Mouse (Mus musculus): ENCODE measurements around the gene Eif1. TPM values are rescaled to one million over a fixed set of nuclear protein-coding genes. Genes with fewer than 3 reads are reported as not detected.
"Not testable (repeated sequence)": the region's sequence is repeated elsewhere in the genome, so short reads cannot be mapped to it uniquely, and the experiment has no call there.

Eif1 gene
- total RNA-seq, 1 experiment, result 322 TPM

- peak overlapping the region; percentile 56 for H3K27ac ChIP-seq (ENCODE audit: insufficient read depth, low read depth, low read length, poor library complexity, severe bottlenecking)
- H3K9me3 ChIP-seq (ENCODE audit: control insufficient read depth, insufficient read depth, low read depth, low read length), result no peaks in the 10 kb centered on the region
- peak overlapping the region; percentile 46; the same call in 1 of the 2 replicates for H3K9ac ChIP-seq (ENCODE audit: insufficient read depth, low read depth, low read length, poor library complexity, severe bottlenecking)
- TF ChIP-seq ZNF384 (IDR thresholded peaks at IDR 0.05; ENCODE audit: low read depth, low read length), result no peak
- no peak for TF ChIP-seq CHD2 (IDR thresholded peaks at IDR 0.05; ENCODE audit: low read depth, low read length)
- TF ChIP-seq MAFK (IDR thresholded peaks at IDR 0.05; ENCODE audit: insufficient read depth, low read depth, low read length), result no peak
- TF ChIP-seq ZC3H11A (IDR thresholded peaks at IDR 0.05; ENCODE audit: borderline replicate concordance, low read depth, low read length), result no peak
- TF ChIP-seq HCFC1 (IDR thresholded peaks at IDR 0.05; ENCODE audit: borderline replicate concordance, insufficient read depth, low read length), result no peak
- peaks cover 20% of the 10 kb centered on the region for H3K36me3 ChIP-seq (ENCODE audit: control insufficient read depth, insufficient read depth, low read length, poor library complexity, severe bottlenecking)
- DNase-seq (ENCODE audit: low read depth, low spot score), result no peak
- peak overlapping the region; percentile 57 to 91 for H3K4me3 ChIP-seq (ENCODE audit: insufficient read depth in 1 of 2, low read depth in 1 of 2, low read length in 2 of 2, poor library complexity in 1 of 2, severe bottlenecking in 1 of 2)
- in situ Hi-C loops (cut with MboI; ENCODE audit: low sequenced_read_pairs in 2 of 2, unreplicated experiment in 2 of 2), result no loop called here
- peaks cover 6 to 16% of the 10 kb centered on the region in 2 experiments for H3K4me1 ChIP-seq (ENCODE audit: control insufficient read depth in 2 of 2, insufficient read depth in 2 of 2, low read length in 2 of 2, poor library complexity in 1 of 2)
These were observed 895 bp upstream of the Eif1 start for GRCm38 (mm10) chr11:100318529-100319451.

- H3K9ac ChIP-seq (ENCODE audit: insufficient read depth, low read depth, low read length, poor library complexity, severe bottlenecking), result peak overlapping the region; percentile 99
- peaks cover 6 to 12% of the 10 kb centered on the region in 2 experiments for H3K4me1 ChIP-seq (ENCODE audit: control insufficient read depth in 2 of 2, insufficient read depth in 2 of 2, low read length in 2 of 2, poor library complexity in 1 of 2)
- peak overlapping the region; percentile 87 to 94 for H3K4me3 ChIP-seq (ENCODE audit: insufficient read depth in 1 of 2, low read depth in 1 of 2, low read length in 2 of 2, poor library complexity in 1 of 2, severe bottlenecking in 1 of 2)
- no peaks in the 10 kb centered on the region for H3K9me3 ChIP-seq (ENCODE audit: control insufficient read depth, insufficient read depth, low read depth, low read length)
- in situ Hi-C loops (cut with MboI; ENCODE audit: low sequenced_read_pairs in 2 of 2, unreplicated experiment in 2 of 2), result no loop called here
- peaks cover 20% of the 10 kb centered on the region for H3K36me3 ChIP-seq (ENCODE audit: control insufficient read depth, insufficient read depth, low read length, poor library complexity, severe bottlenecking)
- TF ChIP-seq CHD2 (IDR thresholded peaks at IDR 0.05; ENCODE audit: low read depth, low read length), result no peak
- no peak for TF ChIP-seq ZC3H11A (IDR thresholded peaks at IDR 0.05; ENCODE audit: borderline replicate concordance, low read depth, low read length)
- no peak; the same call in 1 of the 2 replicates for TF ChIP-seq HCFC1 (IDR thresholded peaks at IDR 0.05; ENCODE audit: borderline replicate concordance, insufficient read depth, low read length)
- no peak for TF ChIP-seq ZNF384 (IDR thresholded peaks at IDR 0.05; ENCODE audit: low read depth, low read length)
- TF ChIP-seq MAFK (IDR thresholded peaks at IDR 0.05; ENCODE audit: insufficient read depth, low read depth, low read length), result no peak
- peak; percentile 95 for DNase-seq (ENCODE audit: low read depth, low spot score)
- H3K27ac ChIP-seq (ENCODE audit: insufficient read depth, low read depth, low read length, poor library complexity, severe bottlenecking), result peak overlapping the region; percentile 99
These were observed 516 bp downstream of the Eif1 start for GRCm38 (mm10) chr11:100320172-100320630.

DNA sequence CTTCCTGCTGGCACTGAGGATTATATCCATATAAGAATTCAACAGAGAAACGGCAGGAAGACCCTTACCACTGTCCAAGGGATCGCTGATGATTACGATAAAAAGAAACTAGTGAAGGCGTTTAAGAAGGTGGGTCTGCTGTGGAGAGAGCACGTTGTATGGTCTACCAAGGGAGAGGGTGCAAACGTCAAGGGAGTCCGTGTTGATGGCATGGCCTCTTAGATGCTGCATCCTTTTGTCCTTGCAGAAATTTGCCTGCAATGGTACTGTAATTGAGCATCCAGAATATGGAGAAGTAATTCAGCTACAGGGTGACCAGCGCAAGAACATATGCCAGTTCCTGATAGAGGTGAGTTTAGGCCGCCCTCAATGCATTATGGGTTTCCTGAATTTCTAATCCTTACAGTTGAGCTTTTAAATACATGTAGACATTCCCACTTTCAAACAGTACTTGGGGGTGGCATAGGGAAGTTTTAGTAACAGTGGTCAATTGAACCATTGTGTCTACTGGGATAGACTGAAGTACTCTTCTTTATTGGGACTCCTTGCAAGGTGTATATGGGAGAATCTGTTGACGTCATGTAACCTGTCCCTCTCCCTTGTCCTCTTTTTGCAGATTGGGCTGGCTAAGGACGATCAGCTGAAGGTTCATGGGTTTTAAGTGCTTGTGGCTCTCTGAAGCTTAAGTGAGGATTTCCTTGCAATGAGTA, 1.2 kb downstream of the Eif1 start:
- peak overlapping the region; percentile 99 for H3K9ac ChIP-seq (ENCODE audit: insufficient read depth, low read depth, low read length, poor library complexity, severe bottlenecking)
- H3K9me3 ChIP-seq (ENCODE audit: control insufficient read depth, insufficient read depth, low read depth, low read length); DNase-seq (ENCODE audit: low read depth, low spot score); H3K4me1 ChIP-seq (ENCODE audit: control insufficient read depth in 2 of 2, insufficient read depth in 2 of 2, low read length in 2 of 2, poor library complexity in 1 of 2); in situ Hi-C loops (cut with MboI; ENCODE audit: low sequenced_read_pairs in 2 of 2, unreplicated experiment in 2 of 2): not testable (repeated sequence)
- H3K36me3 ChIP-seq (ENCODE audit: control insufficient read depth, insufficient read depth, low read length, poor library complexity, severe bottlenecking), result peaks cover 20% of the 10 kb centered on the region
- H3K4me3 ChIP-seq (ENCODE audit: insufficient read depth in 1 of 2, low read depth in 1 of 2, low read length in 2 of 2, poor library complexity in 1 of 2, severe bottlenecking in 1 of 2), result peak overlapping the region; percentile 87 to 94
- peak overlapping the region; percentile 99 for H3K27ac ChIP-seq (ENCODE audit: insufficient read depth, low read depth, low read length, poor library complexity, severe bottlenecking)

GRCm38 (mm10) chr11:100321479-100322305, 2.0 kb downstream of the Eif1 start:
- Histone ChIP-seq H3K27ac (ENCODE audit: insufficient read depth, low read depth, low read length, poor library complexity, severe bottlenecking) (peak overlapping the region; percentile 45), H3K4me3 (ENCODE audit: insufficient read depth in 1 of 2, low read depth in 1 of 2, low read length in 2 of 2, poor library complexity in 1 of 2, severe bottlenecking in 1 of 2) (peak overlapping the region; percentile 23 to 39), H3K36me3 (ENCODE audit: control insufficient read depth, insufficient read depth, low read length, poor library complexity, severe bottlenecking) (peaks cover 20% of the 10 kb centered on the region), H3K9ac (ENCODE audit: insufficient read depth, low read depth, low read length, poor library complexity, severe bottlenecking) (0 out of 2 replicates have a peak overlapping the region, but pooled peaks have one; percentile 18)
- DNase-seq (ENCODE audit: low read depth, low spot score); in situ Hi-C loops (cut with MboI; ENCODE audit: low sequenced_read_pairs in 2 of 2, unreplicated experiment in 2 of 2); H3K4me1 ChIP-seq (ENCODE audit: control insufficient read depth in 2 of 2, insufficient read depth in 2 of 2, low read length in 2 of 2, poor library complexity in 1 of 2); H3K9me3 ChIP-seq (ENCODE audit: control insufficient read depth, insufficient read depth, low read depth, low read length): not testable (repeated sequence)
- TF ChIP-seq CHD2 (IDR thresholded peaks at IDR 0.05; ENCODE audit: low read depth, low read length), result 0 out of 2 replicates have a peak, but pooled peaks have one; percentile 33

Data from ES-E14 (cell line).